Mouse (Mus musculus) gastrocnemius, adult 2 months (tissue): ENCODE data around the gene Map3k6. TPM values are rescaled to one million over a fixed set of nuclear protein-coding genes. Genes with fewer than 3 reads are reported as not detected.

Source experiments
- DNase-seq: peaks from one replicate; pipeline ENCODE4 v3.0.0; 2022
- H3K27ac ChIP-seq: fragments of 200-600 bp; 2 replicates; pipeline ENCODE4 v1.8.1; 2022; ENCODE audit warnings: mild to moderate bottlenecking
- H3K4me3 ChIP-seq: fragments of 200-600 bp; 2 replicates; pipeline ENCODE4 v1.8.1; 2022; ENCODE audit warnings: mild to moderate bottlenecking, moderate library complexity
- CTCF ChIP-seq: fragments of 200-600 bp; IDR thresholded peaks from 2 replicates; pipeline ENCODE4 v1.8.1; 2022; ENCODE audit warnings: antibody characterized with exemption, mild to moderate bottlenecking, moderate library complexity
- intact Hi-C: fragments of 180-260 bp; cut with DNase I; formaldehyde crosslinking; loops from one replicate; pipeline ENCODE4 v1.15.1; 2025
- total RNA-seq, 2 experiments: library from RNA; stranded (reverse); gene quantifications; 2 replicates each; pipeline ENCODE4 v1.2.3; 2021

Gene Map3k6
- total RNA-seq, 2 experiments from 2014 or later, result 10.5 to 15.0 TPM

GRCm38 (mm10) chr4:133262882-133263281, 22.3 kb downstream of the Map3k6 start, which contains the start of gene Sytl1:
Gene Sytl1 (minus strand): TSS chr4:133263113.
- peak; percentile 12 for DNase-seq
- no peak for TF ChIP-seq CTCF
- Histone ChIP-seq H3K4me3 (no peak within 1 kb of the TSS), H3K27ac (no peak within 1 kb of the TSS)
- intact Hi-C loops, result no loop called here

DNA sequence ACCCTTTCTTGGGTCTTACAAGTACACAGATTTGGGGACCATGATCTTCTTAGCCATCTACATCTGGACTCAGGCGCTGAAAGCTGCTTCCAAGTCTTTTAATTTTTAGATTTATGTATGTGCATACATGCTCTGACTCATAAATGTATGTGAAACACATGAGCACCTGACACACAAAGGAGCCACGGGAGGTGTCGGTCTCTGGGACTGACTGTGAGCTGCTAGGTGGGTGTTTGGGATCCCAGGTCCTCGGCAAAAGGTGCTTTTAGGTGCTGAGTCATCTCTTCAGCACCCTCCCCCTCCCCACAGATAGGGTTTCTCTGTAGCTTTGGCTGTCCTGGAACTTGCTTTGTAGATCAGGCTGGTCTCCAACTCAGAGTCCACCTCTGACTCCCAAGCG, 23.1 kb downstream of the Map3k6 start:
- DNase-seq, result peak; percentile 6
- no peak for TF ChIP-seq CTCF
- H3K27ac ChIP-seq, result no peak overlapping the region
- H3K4me3 ChIP-seq, result no peak overlapping the region
- intact Hi-C loops, result no loop called here

- H3K27ac ChIP-seq, result no peak overlapping the region
- H3K4me3 ChIP-seq, result no peak overlapping the region
- intact Hi-C loops, result no loop called here
- DNase-seq, result peak; percentile 8
- no peak for TF ChIP-seq CTCF
Measured at GRCm38 (mm10) chr4:133264559-133264958, 23.9 kb downstream of the Map3k6 start.

DNA sequence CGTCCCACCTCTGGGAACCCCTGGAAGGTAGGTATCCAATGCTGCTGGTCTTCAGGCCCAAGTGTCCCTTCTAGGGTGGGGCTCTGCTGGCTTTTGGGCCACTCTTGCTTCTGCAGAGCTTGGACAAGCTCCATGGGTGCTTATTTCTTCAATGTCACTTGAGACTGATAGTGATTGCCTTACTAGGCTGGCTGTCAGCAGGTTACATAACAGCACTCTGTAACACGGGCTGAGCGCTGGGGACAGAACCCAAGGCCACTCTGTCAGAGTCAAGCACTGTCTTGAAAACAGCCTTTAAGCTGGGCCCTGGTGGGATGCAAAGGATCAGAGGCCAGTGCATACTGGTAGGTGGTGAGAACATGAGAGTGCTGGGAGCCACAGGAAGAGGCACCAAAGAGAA, 24.7 kb downstream of the Map3k6 start:
- peak; percentile 31 for DNase-seq
- intact Hi-C loops, result no loop called here
- TF ChIP-seq CTCF, result no peak
- H3K27ac ChIP-seq, result peak overlapping the region; percentile 78
- H3K4me3 ChIP-seq, result no peak overlapping the region

GRCm38 (mm10) chr4:133265759-133266158, 25.1 kb downstream of the Map3k6 start:
- intact Hi-C loops, result no loop called here
- peak; percentile 16 for DNase-seq
- no peak overlapping the region for H3K4me3 ChIP-seq
- H3K27ac ChIP-seq, result peak overlapping the region; percentile 78
- no peak for TF ChIP-seq CTCF

- Histone ChIP-seq H3K27ac (peak overlapping the region; percentile 78), H3K4me3 (no peak overlapping the region)
- peak; percentile 70 for DNase-seq
- intact Hi-C loops, result no loop called here
- no peak for TF ChIP-seq CTCF
Measured at GRCm38 (mm10) chr4:133266248-133266880, 25.7 kb downstream of the Map3k6 start.

DNA sequence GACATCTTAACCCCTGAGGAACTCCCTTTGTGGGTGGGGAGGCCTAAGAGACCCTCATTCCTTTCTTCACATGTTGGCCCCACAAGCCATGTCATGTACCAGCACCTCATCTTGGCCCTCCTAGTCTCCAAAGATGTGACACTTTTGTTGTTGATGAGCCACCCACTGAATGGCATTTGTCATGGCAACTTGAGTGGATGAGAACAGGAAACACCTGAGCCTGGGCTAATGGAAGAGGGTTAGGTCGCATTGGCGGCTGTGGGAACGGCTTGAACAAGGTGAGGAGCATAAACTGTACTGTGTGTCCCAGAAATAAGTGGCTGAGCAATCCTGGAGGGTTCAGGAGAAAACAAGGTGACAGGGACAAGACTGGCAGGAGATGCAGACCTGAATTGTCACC, 28.3 kb downstream of the Map3k6 start:
- no peak overlapping the region for H3K27ac ChIP-seq
- no peak for TF ChIP-seq CTCF
- peak; percentile 15 for DNase-seq
- intact Hi-C loops, result no loop called here
- H3K4me3 ChIP-seq, result no peak overlapping the region

DNA sequence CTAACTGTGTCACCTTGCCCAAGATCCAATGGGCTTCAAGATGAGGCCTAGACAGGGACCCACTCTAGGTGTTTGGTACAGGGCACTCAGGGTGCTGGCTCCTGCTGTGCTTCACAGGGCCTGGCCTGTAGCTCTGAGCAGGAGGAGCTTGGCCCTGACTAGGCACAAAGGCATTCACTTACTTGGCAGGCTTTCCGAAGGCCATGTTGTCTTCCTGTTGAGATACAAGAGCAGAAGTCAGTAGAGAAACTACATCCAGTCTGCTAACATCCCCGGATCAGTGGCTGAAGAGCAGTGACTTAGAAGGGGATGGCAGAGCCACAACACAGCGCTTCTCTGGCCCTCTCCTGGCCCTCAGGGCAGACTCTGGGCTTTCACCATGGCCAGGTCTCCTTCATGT, 29.0 kb downstream of the Map3k6 start:
- intact Hi-C loops, result no loop called here
- H3K4me3 ChIP-seq, result no peak overlapping the region
- peak overlapping the region; percentile 69 for H3K27ac ChIP-seq
- no peak for TF ChIP-seq CTCF
- DNase-seq, result no peak

- no peak for TF ChIP-seq CTCF
- Histone ChIP-seq H3K4me3 (no peak overlapping the region), H3K27ac (no peak overlapping the region)
- DNase-seq, result peak; percentile 16
- intact Hi-C loops, result no loop called here
Measured at GRCm38 (mm10) chr4:133270929-133271328, 30.3 kb downstream of the Map3k6 start.

DNA sequence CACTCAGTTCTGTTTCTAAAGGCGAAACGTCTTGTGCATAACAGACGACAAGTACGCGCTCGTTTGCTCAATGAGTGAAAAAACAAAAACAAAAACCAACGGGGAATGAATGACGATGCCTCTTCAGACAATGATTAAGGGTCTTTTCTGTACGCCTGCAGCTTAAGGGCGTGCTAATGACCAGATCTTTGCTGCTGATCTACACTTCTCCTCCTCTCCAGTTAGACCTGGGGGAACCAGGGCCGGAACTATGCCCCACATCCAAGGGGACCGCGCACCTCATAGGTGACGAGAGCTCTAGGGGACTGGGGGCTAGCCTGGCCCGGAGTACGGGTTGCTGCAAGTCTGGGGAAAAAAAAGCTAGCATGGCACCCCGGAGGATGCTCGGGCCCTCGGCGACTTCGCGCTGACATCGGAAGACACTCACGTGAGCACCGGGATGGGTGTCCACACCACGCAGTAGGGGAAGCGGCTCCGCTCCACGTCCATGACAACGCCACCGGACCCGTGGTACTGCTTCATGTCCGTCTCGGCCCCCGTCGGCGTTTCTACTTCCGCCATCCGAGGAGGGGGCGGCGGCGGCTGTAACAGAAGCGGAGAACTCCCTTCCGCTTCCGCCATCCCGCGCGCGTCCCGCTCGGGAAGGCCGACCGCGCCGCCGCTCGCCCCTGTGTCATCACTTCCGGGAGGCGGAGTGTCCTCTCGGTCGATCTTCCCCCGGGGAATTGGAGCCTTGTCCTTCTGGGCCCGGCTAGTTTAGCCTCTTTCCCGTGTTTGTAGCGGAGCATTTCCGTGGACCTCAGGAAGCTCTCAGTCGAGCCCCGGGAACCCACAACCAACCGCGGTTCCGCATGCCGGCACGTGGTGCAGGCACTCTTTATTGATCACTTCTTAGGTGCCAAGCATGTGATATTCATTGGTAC, 36.7 kb downstream of the Map3k6 start, which contains the start of gene Tmem222:
TSS of gene Tmem222 (minus strand) at position 689 of the 923 bp plus-strand sequence.
- peak; percentile 97 for DNase-seq
- Histone ChIP-seq H3K27ac (peak within 1 kb of the TSS; percentile 95), H3K4me3 (peak within 1 kb of the TSS; percentile 81)
- TF ChIP-seq CTCF, result no peak
- intact Hi-C loops, result no loop called here

GRCm38 (mm10) chr4:133278067-133278466, 37.4 kb downstream of the Map3k6 start:
- peak; percentile 18 for DNase-seq
- peak overlapping the region; percentile 95 for H3K27ac ChIP-seq
- peak overlapping the region; percentile 81 for H3K4me3 ChIP-seq
- intact Hi-C loops, result no loop called here
- no peak for TF ChIP-seq CTCF

- intact Hi-C loops, result no loop called here
- no peak for TF ChIP-seq CTCF
- peak overlapping the region; percentile 81 for H3K4me3 ChIP-seq
Measured at GRCm38 (mm10) chr4:133278482-133278881, 37.9 kb downstream of the Map3k6 start.

DNA sequence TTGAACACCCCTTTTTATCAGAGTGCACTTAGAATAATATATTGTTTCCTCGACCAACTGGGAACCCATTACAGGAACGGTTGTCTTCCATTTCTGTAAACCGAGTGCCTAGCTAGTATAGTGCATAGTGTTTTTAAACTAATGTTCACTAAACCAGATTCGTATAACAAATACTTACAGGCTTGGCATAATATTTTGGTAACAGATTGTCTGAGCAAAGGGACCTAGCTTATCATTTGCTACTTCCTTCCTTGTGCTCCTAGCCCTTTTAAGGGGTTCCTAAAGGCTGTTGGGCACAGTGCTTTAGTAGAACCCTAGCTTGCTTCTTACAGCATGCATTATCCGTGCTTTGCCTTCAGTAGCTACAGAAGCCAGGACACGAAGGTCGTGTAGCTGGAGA, 40.9 kb downstream of the Map3k6 start:
- no peak overlapping the region for H3K27ac ChIP-seq
- TF ChIP-seq CTCF, result no peak
- intact Hi-C loops, result no loop called here
- no peak overlapping the region for H3K4me3 ChIP-seq
- DNase-seq, result no peak

More at GRCm38 (mm10) chr4:133278482-133278881, 37.9 kb downstream of the Map3k6 start:
- peak; percentile 6 for DNase-seq
- peak overlapping the region; percentile 95 for H3K27ac ChIP-seq
